In the genomic region with DNA sequence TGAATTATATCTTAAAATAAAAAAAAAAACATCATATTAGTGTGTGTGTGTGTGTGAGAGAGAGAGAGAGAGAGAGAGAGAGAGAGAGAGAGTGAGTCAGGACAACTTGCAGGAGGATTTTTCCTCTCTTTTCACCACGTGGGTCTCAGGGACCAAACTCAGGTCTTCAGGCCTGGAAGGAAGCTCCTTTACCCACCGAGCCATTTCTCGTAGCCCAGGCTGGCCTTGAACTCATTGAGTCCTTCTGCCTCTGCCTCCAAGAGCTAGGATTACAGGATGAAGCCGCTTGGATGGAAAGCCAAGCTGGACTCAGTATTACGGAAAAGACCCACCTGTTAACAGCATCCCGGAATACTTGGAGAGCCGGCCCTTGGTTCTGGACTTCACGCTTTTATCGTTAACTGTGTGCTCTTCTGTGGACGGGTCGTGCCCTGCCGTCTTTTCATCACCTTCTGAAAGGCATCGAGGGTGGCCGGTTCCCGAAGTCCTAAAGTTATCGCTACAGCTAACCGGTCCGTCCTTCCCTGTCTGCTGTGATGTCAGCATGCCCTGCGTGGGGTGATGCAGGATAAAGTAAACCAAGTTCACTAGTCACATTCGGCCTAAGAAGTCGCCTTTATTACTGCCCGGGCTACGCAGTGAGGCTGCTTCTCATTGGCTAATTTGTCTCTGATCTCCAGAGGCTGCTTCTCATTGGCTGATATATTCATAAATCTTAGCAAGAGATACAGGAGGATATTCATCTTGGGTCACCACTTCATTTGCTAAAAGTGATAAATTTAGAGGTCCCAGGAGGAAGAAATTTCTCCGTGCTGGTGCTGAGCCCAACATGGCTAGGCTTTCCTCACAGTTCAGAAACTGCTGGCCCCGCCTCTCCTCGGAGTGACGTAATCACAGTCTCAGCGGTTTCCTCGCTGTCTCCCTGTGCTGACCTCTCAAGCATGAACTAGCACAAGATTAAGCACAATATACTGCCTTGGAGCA, we compare ENCODE assay signal across 8 mouse cellular contexts. TPM values are rescaled to one million over a fixed set of nuclear protein-coding genes. Genes with fewer than 3 reads are reported as not detected.
DNase-seq lines count a peak whose midpoint lies in the region; ATAC-seq lines count a peak whose summit lies in the region.

No protein-coding gene starts in this region.

- peak overlapping the region; percentile 50 for H3K4me2 ChIP-seq in embryonic facial prominence, embryonic 12.5 days (replicated peaks)
- H3K4me2 ChIP-seq in heart, embryonic 11.5 days, result peak overlapping the region; percentile 67
- peak overlapping the region; percentile 58 for H3K4me2 ChIP-seq in lung, embryonic 16.5 days (ENCODE audit: low read depth, low read length)

- 0 out of 2 replicates have a peak overlapping the region, but pooled peaks have one; percentile 37 for H3K27ac ChIP-seq in embryonic facial prominence, embryonic 12.5 days
- peak overlapping the region; percentile 41; the same call in 1 of the 2 replicates for H3K27ac ChIP-seq in heart, embryonic 11.5 days (ENCODE audit: low read depth, low read length)
- H3K27ac ChIP-seq in lung, embryonic 16.5 days (ENCODE audit: low read length), result no peak overlapping the region

- no peaks in the 10 kb centered on the region for H3K4me1 ChIP-seq in embryonic facial prominence, embryonic 12.5 days
- H3K4me1 ChIP-seq in heart, embryonic 11.5 days (ENCODE audit: control insufficient read depth, insufficient read depth, low read length), result no peaks in the 10 kb centered on the region
- 0 out of 2 replicates have a peak, but pooled peaks cover 2% of the 10 kb centered on the region for H3K4me1 ChIP-seq in lung, embryonic 16.5 days (replicated peaks; ENCODE audit: control insufficient read depth, insufficient read depth, low read length)

- WGBS in embryonic facial prominence, embryonic 12.5 days, result 21% methylated on average over 29 of the region's 29 CpGs
- WGBS in heart, embryonic 11.5 days (ENCODE audit: insufficient replicate concordance), result 17% methylated on average over 29 of the region's 29 CpGs
- 20% methylated on average over 29 of the region's 29 CpGs for WGBS in lung, embryonic 16.5 days

- peaks cover 10% of the 10 kb centered on the region; the same call in 1 of the 2 replicates for H3K9me3 ChIP-seq in embryonic facial prominence, embryonic 12.5 days
- H3K9me3 ChIP-seq in heart, embryonic 11.5 days (replicated peaks; ENCODE audit: control insufficient read depth, low read length), result 0 out of 2 replicates have a peak, but pooled peaks cover 3% of the 10 kb centered on the region
- H3K9me3 ChIP-seq in lung, embryonic 16.5 days (ENCODE audit: control insufficient read depth, low read length), result peaks cover 8% of the 10 kb centered on the region; the same call in 1 of the 2 replicates

- DNase-seq in CD8-positive naive resting alpha-beta T cell, adult 2 months (ENCODE audit: low read depth in 2 of 2, low spot score in 2 of 2), result peak; percentile 23 to 57
- peak; percentile 90 for DNase-seq in kidney, adult 9 months
- DNase-seq in urinary bladder, postnatal 36 days (ENCODE audit: low spot score in 2 of 2), result peak; percentile 42 to 75

- H3K36me3 ChIP-seq in embryonic facial prominence, embryonic 12.5 days, result peaks cover 6% of the 10 kb centered on the region; the same call in 1 of the 2 replicates
- no peaks in the 10 kb centered on the region for H3K36me3 ChIP-seq in heart, embryonic 11.5 days (ENCODE audit: control insufficient read depth, insufficient read depth, low read length)
- no peaks in the 10 kb centered on the region for H3K36me3 ChIP-seq in lung, embryonic 16.5 days (ENCODE audit: control insufficient read depth, insufficient read depth, low read length)

- ATAC-seq in activated CD4-positive, CD25-positive, alpha-beta regulatory T cell, adult 4 months, result peak; percentile 90
- ATAC-seq in embryonic facial prominence, embryonic 12.5 days (ENCODE audit: insufficient number of reproducible peaks, insufficient read depth, low FRiP score, low TSS enrichment), result peak; percentile 69
- peak; percentile 76; the same call in 1 of the 2 replicates for ATAC-seq in heart, embryonic 11.5 days (replicated peaks; ENCODE audit: insufficient number of reproducible peaks, low FRiP score, low TSS enrichment)
- ATAC-seq in lung, embryonic 16.5 days (ENCODE audit: low read depth), result peak; percentile 87
- peak; percentile 89 for ATAC-seq in neutrophil, adult 5-6 weeks (ENCODE audit: extremely low read depth, insufficient number of reproducible peaks, low FRiP score, poor library complexity, severe bottlenecking)

- H3K4me3 ChIP-seq in embryonic facial prominence, embryonic 12.5 days, result peak overlapping the region; percentile 45
- H3K4me3 ChIP-seq in heart, embryonic 11.5 days (ENCODE audit: low read depth, low read length), result peak overlapping the region; percentile 52
- peak overlapping the region; percentile 59 for H3K4me3 ChIP-seq in lung, embryonic 16.5 days (ENCODE audit: low read length)

- H3K27me3 ChIP-seq in embryonic facial prominence, embryonic 12.5 days, result no peaks in the 10 kb centered on the region
- no peaks in the 10 kb centered on the region for H3K27me3 ChIP-seq in heart, embryonic 11.5 days (ENCODE audit: control insufficient read depth, insufficient read depth, low read length)
- H3K27me3 ChIP-seq in lung, embryonic 16.5 days (ENCODE audit: control insufficient read depth, insufficient read depth, low read depth, low read length), result no peaks in the 10 kb centered on the region; the same call in 1 of the 2 replicates

- H3K9ac ChIP-seq in embryonic facial prominence, embryonic 12.5 days, result peak overlapping the region; percentile 50
- peak overlapping the region; percentile 70 for H3K9ac ChIP-seq in heart, embryonic 11.5 days (ENCODE audit: low read depth, low read length)
- peak overlapping the region; percentile 65 for H3K9ac ChIP-seq in lung, embryonic 16.5 days (ENCODE audit: low read length)

RNA-seq across cellular contexts. Expression of gene Ulk4, which starts 8.6 kb away (rescaled TPM):
- 1 to 10 TPM in 1 of 2 experiments, under 1 TPM in 1; 0.25 to 2.8 TPM for polyA plus RNA-seq in activated CD4-positive, CD25-positive, alpha-beta regulatory T cell, adult 4 months (2017; shearing (Covaris generic))
- polyA plus RNA-seq in embryonic facial prominence, embryonic 12.5 days (2016; fragmentation: Nextera tagmentation; extraction: Ambion mirVana), result 191 and 198 TPM in 2 replicates
- polyA plus RNA-seq in heart, embryonic 11.5 days (2014; fragmentation: Nextera tagmentation; extraction: Ambion mirVana), result 101 and 106 TPM in 2 replicates
- polyA plus RNA-seq in lung, embryonic 16.5 days (2015; fragmentation: Nextera tagmentation; extraction: Ambion mirVana), result 147 and 155 TPM in 2 replicates
- total RNA-seq in neutrophil, adult 5-6 weeks (2017), result 2.9 and 4.0 TPM in 2 replicates

RNA-seq across cellular contexts. Expression of gene Trak1, which starts 11.7 kb away (rescaled TPM):
- 10 to 100 TPM in 1 of 2 experiments, 1 to 10 TPM in 1; 9.4 to 11.2 TPM for polyA plus RNA-seq in activated CD4-positive, CD25-positive, alpha-beta regulatory T cell, adult 4 months (2017; shearing (Covaris generic))
- 20.0 and 20.7 TPM in 2 replicates for polyA plus RNA-seq in embryonic facial prominence, embryonic 12.5 days (2016; fragmentation: Nextera tagmentation; extraction: Ambion mirVana)
- 21.3 and 27.2 TPM in 2 replicates for polyA plus RNA-seq in heart, embryonic 11.5 days (2014; fragmentation: Nextera tagmentation; extraction: Ambion mirVana)
- 27.1 and 29.2 TPM in 2 replicates for polyA plus RNA-seq in lung, embryonic 16.5 days (2015; fragmentation: Nextera tagmentation; extraction: Ambion mirVana)
- total RNA-seq in neutrophil, adult 5-6 weeks (2017), result 45.3 and 51.1 TPM in 2 replicates

Comparison
In these comparisons a context has a peak if more than half of its experiments do, and no peak if none do; other contexts are left out.
1. DNase-seq: peak in every context shown above with its lines; median percentile 90 in kidney, adult 9 months; 58 in urinary bladder, postnatal 36 days; 40 in CD8-positive naive resting alpha-beta T cell, adult 2 months.
2. RNA of gene Ulk4, which starts 8.6 kb away (polyA plus RNA-seq): 191 to 198 TPM in embryonic facial prominence, embryonic 12.5 days, 147 to 155 TPM in lung, embryonic 16.5 days and 101 to 106 TPM in heart, embryonic 11.5 days; 0.25 to 2.8 TPM in activated CD4-positive, CD25-positive, alpha-beta regulatory T cell, adult 4 months; every median in the first group is over 10 times any median in the second.
3. Peak in every context shown above with its lines, with median percentiles within 50 percentile points of each other: ATAC-seq, H3K4me2 ChIP-seq, H3K4me3 ChIP-seq and H3K9ac ChIP-seq.